Mouse (Mus musculus) embryonic facial prominence, embryonic 11.5 days (tissue): ENCODE data around the gene Shisa8. TPM values are rescaled to one million over a fixed set of nuclear protein-coding genes. Genes with fewer than 3 reads are reported as not detected.

ENCODE experiments used
- ATAC-seq: fragments of 200-750 bp; cut with Nextera tagmentation; replicated peaks from 2 replicates; pipeline ENCODE4 v1.8.0; 2017; ENCODE audit warnings: low read depth; ENCODE audit not compliant: insufficient number of reproducible peaks, low FRiP score, low TSS enrichment
- DNase-seq: peaks from one replicate; pipeline ENCODE4 v3.0.0-alpha.2; 2015; ENCODE audit warnings: low spot score
- H3K27ac ChIP-seq: fragments of 300-500 bp; sonication (generic); replicated peaks from 2 replicates; pipeline ENCODE4 v1.5.1; 2014; ENCODE audit warnings: mild to moderate bottlenecking, low read depth, low read length, control low read depth
- H3K27me3 ChIP-seq: fragments of 300-500 bp; sonication (generic); 2 replicates; pipeline ENCODE4 v1.6.1; 2014; ENCODE audit warnings: mild to moderate bottlenecking, low read length, moderate library complexity, mixed read lengths; ENCODE audit not compliant: control insufficient read depth, insufficient read depth
- H3K36me3 ChIP-seq: fragments of 300-500 bp; sonication (generic); replicated peaks from 2 replicates; pipeline ENCODE4 v1.6.1; 2014; ENCODE audit warnings: low read depth, mild to moderate bottlenecking, low read length, moderate library complexity, mixed read lengths; ENCODE audit not compliant: control insufficient read depth, insufficient read depth
- H3K4me1 ChIP-seq: fragments of 300-500 bp; sonication (generic); 2 replicates; pipeline ENCODE4 v1.6.1; 2014; ENCODE audit warnings: low read length, mixed read lengths; ENCODE audit not compliant: control insufficient read depth, insufficient read depth
- H3K4me2 ChIP-seq: fragments of 300-500 bp; sonication (generic); 2 replicates; pipeline ENCODE4 v1.6.1; 2014; ENCODE audit warnings: low read depth, mild to moderate bottlenecking, control low read depth, low read length, moderate library complexity
- H3K4me3 ChIP-seq: fragments of 300-500 bp; sonication (generic); 2 replicates; pipeline ENCODE4 v1.5.1; 2014; ENCODE audit warnings: low read depth, low read length, control low read depth
- H3K9ac ChIP-seq: fragments of 300-500 bp; sonication (generic); replicated peaks from 2 replicates; pipeline ENCODE4 v1.6.1; 2014; ENCODE audit warnings: mild to moderate bottlenecking, control low read depth, low read length
- H3K9me3 ChIP-seq: fragments of 300-500 bp; sonication (generic); replicated peaks from 2 replicates; pipeline ENCODE4 v1.6.1; 2016; ENCODE audit warnings: mild to moderate bottlenecking, low read length, inconsistent platforms, mixed read lengths; ENCODE audit not compliant: control insufficient read depth
- WGBS: fragments of 180-500 bp; shearing (Covaris S2); extraction: QIAGEN DNeasy Blood & Tissue Kit; methylation state at CpG from one replicate; pipeline ENCODE4 v1.1.7; 2014; 5-methylcytosine and 5-hydroxymethylcytosine counted together
- polyA plus RNA-seq: library from polyadenylated mRNA; unstranded; fragments of >200 nt; fragmentation: Nextera tagmentation; extraction: Ambion mirVana; gene quantifications from 2 replicates; pipeline ENCODE4 v1.2.1, GENCODE M21; 2014

Shisa8 gene
- polyA plus RNA-seq, 1 experiment from 2014 or later, result 0.18 TPM

DNA sequence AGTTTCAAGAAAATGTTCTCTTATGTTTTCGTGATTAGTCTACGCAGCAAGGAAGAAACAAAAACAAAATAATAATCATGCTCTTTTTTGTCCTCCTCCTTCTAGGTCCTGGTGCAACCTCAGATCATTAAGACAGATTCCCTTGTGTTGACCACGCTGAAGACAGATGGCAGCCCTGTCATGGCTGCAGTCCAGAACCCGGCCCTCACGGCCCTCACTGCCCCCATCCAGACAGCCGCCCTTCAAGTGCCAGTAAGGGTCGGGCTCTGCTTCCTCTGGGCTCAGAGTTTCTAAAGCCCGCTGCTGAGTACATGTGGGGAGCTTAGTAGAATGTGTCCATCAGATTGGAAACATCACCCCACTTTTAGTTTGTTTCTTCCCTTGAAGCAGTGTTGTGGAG lies 40.0 kb downstream of the Shisa8 start:
- Histone ChIP-seq H3K4me2 (no peak overlapping the region), H3K27ac (no peak overlapping the region), H3K4me1 (no peaks in the 10 kb centered on the region), H3K27me3 (no peaks in the 10 kb centered on the region), H3K36me3 (peaks cover 29% of the 10 kb centered on the region), H3K9ac (no peak overlapping the region), H3K4me3 (no peak overlapping the region), H3K9me3 (no peaks in the 10 kb centered on the region)
- ATAC-seq (no peak), DNase-seq (no peak)
- WGBS, result 91% methylated on average over 8 of the region's 8 CpGs

DNA sequence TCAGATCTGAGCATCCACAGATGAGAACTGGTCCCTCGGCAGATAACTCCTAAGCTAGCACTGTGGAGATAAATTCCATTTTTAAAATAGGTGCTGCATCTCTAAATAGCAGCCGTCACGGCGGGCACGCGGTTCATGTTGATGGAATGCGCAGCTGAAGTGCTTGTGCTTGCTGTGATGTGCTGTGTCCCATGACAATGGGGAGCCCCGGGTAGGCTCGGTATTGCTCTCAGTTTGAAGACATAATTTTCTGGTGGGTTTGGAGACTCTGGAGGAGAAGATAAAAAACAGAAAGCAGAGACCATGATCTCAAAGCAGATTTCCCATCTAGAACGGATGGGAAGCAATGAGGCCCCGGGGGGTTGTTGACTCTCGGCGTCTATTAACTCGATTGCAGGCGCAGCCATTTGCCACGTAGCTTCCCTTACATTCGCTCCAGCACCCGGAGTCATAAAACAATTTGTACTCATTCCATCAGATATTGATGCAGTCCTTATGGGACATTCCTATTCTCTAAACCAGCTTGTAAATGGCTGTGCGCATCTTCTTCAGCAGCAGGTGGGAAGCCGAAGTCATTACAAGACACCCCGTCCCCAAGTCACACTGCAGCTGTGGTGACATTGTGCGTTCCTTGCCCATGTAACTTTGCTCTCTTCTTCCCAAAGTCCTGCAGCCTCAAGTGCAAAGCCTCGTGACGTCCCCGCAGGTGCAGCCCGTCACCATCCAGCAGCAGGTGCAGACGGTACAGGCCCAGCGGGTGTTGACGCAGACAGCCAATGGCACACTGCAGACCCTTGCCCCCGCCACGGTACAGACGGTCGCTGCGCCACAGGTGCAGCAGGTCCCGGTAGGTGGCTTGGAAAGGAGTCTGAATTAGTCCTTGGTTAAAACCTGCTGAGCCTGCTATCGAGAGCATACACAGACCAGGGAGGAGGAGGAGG lies 41.9 kb downstream of the Shisa8 start:
- Histone ChIP-seq H3K27ac (no peak overlapping the region), H3K9me3 (no peaks in the 10 kb centered on the region), H3K4me3 (no peak overlapping the region), H3K4me1 (no peaks in the 10 kb centered on the region), H3K27me3 (no peaks in the 10 kb centered on the region), H3K36me3 (peaks cover 19% of the 10 kb centered on the region), H3K9ac (no peak overlapping the region), H3K4me2 (no peak overlapping the region)
- ATAC-seq, result no peak
- no peak for DNase-seq
- WGBS, result 90% methylated on average over 36 of the region's 36 CpGs

DNA sequence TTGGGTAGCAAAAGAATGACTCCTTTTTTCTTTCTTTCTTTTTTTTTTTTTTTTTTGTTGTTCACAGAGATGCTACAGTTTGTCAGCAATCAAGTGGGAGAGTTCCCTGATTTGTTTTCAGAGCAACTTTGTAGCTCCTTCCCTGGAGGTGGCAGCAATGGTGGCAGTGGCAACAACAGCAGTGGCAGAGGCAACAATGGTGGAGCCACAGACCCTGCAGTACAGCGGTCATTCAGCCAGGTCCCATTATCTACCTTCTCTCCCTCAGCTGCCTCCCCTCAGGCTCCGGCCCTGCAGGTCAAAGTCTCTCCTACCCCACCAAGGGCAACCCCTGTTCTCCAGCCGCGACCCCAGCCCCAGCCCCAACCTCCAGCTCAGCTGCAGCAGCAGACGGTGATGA lies 42.9 kb downstream of the Shisa8 start:
- no peak overlapping the region for H3K4me3 ChIP-seq
- no peaks in the 10 kb centered on the region for H3K27me3 ChIP-seq
- 81% methylated on average over 5 of the region's 5 CpGs for WGBS
- DNase-seq (no peak), ATAC-seq (no peak)
- no peak overlapping the region for H3K27ac ChIP-seq
- no peaks in the 10 kb centered on the region for H3K4me1 ChIP-seq
- peaks cover 16% of the 10 kb centered on the region for H3K36me3 ChIP-seq
- no peak overlapping the region for H3K9ac ChIP-seq
- no peak overlapping the region for H3K4me2 ChIP-seq
- H3K9me3 ChIP-seq, result no peaks in the 10 kb centered on the region

DNA sequence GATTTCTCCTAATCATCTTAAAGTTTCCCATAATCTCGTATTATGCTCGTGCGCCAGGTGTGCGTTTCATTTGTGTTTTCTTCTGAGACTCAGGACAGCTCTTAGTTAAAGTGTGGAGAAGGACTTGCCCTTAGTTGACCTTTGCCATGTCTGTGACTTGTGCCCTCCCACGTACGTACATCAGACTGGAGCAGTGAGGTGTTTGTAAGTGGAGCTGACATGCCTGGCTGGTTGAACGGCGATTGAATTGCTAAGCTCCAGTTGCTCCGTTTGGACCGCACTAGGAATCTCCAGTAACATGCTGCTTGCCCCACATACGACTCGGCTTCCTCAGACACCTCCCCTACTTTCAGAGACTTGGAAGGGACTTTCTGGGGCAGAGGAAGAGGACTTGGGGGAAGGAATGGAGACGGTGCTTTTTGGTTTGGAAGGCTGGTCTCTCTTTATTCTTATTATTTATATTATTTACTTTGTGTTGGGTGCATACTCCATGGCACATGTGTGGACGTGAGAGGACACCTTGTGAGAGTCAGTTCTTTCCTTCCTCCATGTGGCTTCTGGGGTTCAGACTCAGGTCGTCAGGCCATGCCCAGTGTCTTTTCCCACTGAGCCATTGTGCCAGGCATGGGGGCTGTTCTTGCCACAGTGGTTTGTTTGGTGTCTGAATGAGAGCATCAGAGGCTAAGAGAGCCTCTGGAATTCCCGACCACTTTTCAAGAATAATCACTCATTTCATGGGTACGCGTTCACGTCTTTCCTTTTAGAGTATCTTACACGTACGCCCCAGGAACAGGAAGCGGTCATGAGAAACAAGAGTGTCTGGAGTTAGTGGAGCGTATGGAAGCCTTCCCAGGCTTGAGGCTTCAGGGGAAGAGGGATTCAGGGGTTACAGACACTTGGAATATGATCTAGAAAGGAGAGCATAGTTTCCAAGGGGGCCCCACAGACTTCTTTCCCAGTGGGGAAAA lies 45.1 kb downstream of the Shisa8 start:
- H3K4me3 ChIP-seq, result no peak overlapping the region
- no peak overlapping the region; the same call in 1 of the 2 replicates for H3K27ac ChIP-seq
- ATAC-seq, result no peak
- H3K9me3 ChIP-seq, result no peaks in the 10 kb centered on the region
- H3K36me3 ChIP-seq, result peaks cover 9% of the 10 kb centered on the region
- no peak overlapping the region for H3K4me2 ChIP-seq
- H3K4me1 ChIP-seq, result no peaks in the 10 kb centered on the region; the same call in 1 of the 2 replicates
- WGBS, result 60% methylated on average over 23 of the region's 23 CpGs
- H3K27me3 ChIP-seq, result no peaks in the 10 kb centered on the region
- no peak overlapping the region for H3K9ac ChIP-seq
- DNase-seq, result no peak

DNA sequence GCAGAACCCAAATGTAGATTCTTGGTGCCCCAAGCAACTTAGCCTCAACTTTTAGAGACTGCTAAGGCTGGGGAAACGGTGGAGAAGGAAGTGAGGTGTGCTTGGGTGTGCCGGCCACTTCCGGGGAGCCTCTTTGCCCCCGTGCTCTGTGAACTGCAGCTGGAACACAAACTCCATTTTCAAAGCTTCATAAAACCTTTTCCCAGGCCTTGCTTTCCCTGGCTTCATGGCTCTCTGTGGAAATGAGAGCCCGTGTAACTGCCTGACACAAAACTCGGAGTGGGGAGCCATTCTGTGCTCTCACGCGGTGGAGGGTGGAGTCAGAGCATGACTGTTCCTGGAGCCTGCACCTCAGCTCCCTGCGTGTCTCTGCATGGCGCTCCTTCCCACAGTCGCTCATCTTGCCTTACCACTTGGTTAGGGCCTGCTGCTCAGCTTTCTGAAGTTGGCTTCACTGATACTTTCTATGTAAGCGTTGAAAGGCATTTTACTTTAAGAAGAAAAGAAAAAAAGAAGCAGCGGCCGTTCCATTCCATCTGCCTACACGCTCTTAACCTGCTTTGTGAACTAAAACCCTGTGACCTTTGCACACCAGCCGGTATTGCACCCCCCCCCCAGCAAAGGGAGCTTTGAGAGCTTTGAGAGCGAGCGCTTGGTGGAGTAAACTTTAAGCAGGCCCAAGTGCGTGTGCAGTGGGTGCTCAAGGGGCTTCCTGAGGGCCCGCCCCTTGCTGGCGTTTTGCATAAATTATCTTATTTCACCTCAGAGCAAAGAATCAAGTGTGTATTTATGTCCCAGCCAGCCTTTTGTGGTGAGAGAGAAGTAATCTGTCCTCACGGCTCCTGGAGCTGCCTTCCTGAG lies 46.1 kb downstream of the Shisa8 start:
- WGBS, result 67% methylated on average over 22 of the region's 22 CpGs
- H3K4me2 ChIP-seq, result no peak overlapping the region
- no peaks in the 10 kb centered on the region for H3K27me3 ChIP-seq
- H3K36me3 ChIP-seq, result peaks cover 9% of the 10 kb centered on the region
- no peaks in the 10 kb centered on the region; the same call in 1 of the 2 replicates for H3K4me1 ChIP-seq
- H3K9me3 ChIP-seq, result no peaks in the 10 kb centered on the region
- DNase-seq (no peak), ATAC-seq (no peak)
- H3K4me3 ChIP-seq, result no peak overlapping the region
- no peak overlapping the region; the same call in 1 of the 2 replicates for H3K9ac ChIP-seq
- H3K27ac ChIP-seq, result peak overlapping the region; percentile 52

DNA sequence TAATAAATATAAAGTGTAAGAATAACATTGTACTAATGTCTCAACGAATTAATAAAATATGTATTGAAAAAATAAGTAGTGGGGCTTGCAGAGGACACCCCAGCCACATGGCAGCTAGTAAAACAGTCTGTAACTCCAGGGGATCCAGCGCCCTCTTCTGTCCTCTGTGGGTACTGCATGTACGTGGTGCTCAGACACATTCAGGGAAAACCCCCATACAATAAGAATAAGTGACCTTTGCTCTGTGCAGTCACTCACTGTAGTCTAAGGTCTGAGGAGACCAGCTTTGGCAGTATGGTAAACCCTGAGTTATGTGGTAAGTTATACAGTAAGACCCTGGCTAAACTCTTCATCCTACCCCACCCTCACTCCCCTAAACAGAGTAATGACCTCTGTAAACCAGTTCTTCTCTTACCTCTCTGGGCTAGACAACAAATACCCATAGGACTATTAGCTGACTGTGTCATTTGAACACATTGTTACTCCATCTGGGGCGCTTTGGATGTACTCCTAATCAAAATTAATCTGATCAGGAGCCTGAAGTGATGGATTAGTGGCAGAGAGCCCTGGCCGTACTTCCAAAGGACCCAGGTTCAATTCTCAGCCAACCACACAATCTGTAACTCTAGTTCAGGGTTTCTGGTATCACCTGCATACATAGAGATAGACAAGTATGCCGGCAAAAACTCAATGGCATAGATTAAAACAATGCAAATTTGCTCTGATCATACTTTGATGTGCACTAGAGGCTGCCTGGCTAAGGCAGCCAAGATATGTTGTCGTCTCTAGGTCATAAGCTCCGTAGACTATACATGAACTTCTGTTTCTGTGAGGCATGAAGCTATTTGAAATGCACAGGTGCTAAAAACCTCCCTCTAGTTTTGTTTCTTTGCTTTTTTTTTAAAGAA lies 47.0 kb downstream of the Shisa8 start:
- DNase-seq (peak; percentile 73), ATAC-seq (no peak)
- Histone ChIP-seq H3K9me3 (no peaks in the 10 kb centered on the region), H3K4me3 (no peak overlapping the region), H3K9ac (no peak overlapping the region), H3K4me1 (no peaks in the 10 kb centered on the region; the same call in 1 of the 2 replicates), H3K27ac (no peak overlapping the region), H3K4me2 (no peak overlapping the region), H3K27me3 (no peaks in the 10 kb centered on the region), H3K36me3 (peaks cover 3% of the 10 kb centered on the region)
- WGBS, result 60% methylated on average over 8 of the region's 8 CpGs

DNA sequence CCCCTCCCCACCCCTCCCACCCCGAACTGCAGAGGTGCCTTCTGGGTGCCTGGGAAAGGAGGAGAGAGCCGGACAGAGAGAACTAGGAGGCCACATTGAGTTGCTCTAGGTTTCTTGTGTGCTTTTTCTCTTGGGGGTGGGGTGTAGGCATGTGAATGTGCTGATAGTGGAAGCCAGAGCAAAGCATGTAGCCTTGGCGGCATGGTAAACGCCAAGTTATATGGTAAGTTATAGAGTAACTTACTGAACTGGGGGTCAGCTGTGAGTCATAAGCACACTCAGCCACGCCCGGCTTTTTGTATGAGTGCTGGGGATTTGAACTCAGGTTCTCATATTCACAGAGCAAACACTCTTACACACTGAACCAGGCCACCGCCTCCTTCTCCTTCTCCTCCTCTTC lies 48.1 kb downstream of the Shisa8 start:
- no peaks in the 10 kb centered on the region for H3K27me3 ChIP-seq
- no peaks in the 10 kb centered on the region; the same call in 1 of the 2 replicates for H3K4me1 ChIP-seq
- no peak overlapping the region for H3K27ac ChIP-seq
- DNase-seq, result no peak
- no peak overlapping the region for H3K4me3 ChIP-seq
- H3K9me3 ChIP-seq, result no peaks in the 10 kb centered on the region
- H3K9ac ChIP-seq, result no peak overlapping the region
- WGBS, result 86% methylated on average over 7 of the region's 7 CpGs
- H3K36me3 ChIP-seq, result no peaks in the 10 kb centered on the region; the same call in 1 of the 2 replicates
- no peak for ATAC-seq
- H3K4me2 ChIP-seq, result no peak overlapping the region
